Mouse (Mus musculus) cerebellum, adult 9-11 months (tissue): ENCODE data around the gene Adat3.

Experiments
- DNase-seq: peaks from one replicate; pipeline ENCODE4 v3.0.0; 2022

Adat3 gene

GRCm38 (mm10) chr10:80655406-80656129 lies 52.9 kb downstream of the Adat3 start:
- peak; percentile 83 for DNase-seq

- DNase-seq = peak; percentile 98
Measured at GRCm38 (mm10) chr10:80656130-80656862, 53.6 kb downstream of the Adat3 start.

- DNase-seq = no peak
Measured at GRCm38 (mm10) chr10:80656863-80657623, 54.4 kb downstream of the Adat3 start, which contains the start of gene Btbd2. Btbd2 (minus strand) TSS chr10:80657071.
